Mouse (Mus musculus) heart, embryonic 14.5 days (tissue): Measurements from ENCODE around the gene Mpc1. TPM values are rescaled to one million over a fixed set of nuclear protein-coding genes. Genes with fewer than 3 reads are reported as not detected.

ENCODE experiments used
- ATAC-seq: fragments of 200-750 bp; cut with Nextera tagmentation; 2 replicates; pipeline ENCODE4 v1.8.0; 2017; ENCODE audit warnings: low read depth, moderate TSS enrichment; ENCODE audit not compliant: insufficient number of reproducible peaks, insufficient read depth, low FRiP score
- H3K27ac ChIP-seq, 2 experiments: fragments of 200-500 bp in 1 of 2; fragments of 300-500 bp in 1 of 2; sonication (generic) in 1 of 2; replicated peaks in 1 of 2; 2 replicates each; pipeline ENCODE4 v1.5.1; 2012 to 2014; ENCODE audit warnings: low read depth in 2 of 2, low read length in 2 of 2, control low read depth in 1 of 2, mild to moderate bottlenecking in 1 of 2, mixed read lengths in 1 of 2; ENCODE audit not compliant: control insufficient read depth in 1 of 2, insufficient read depth in 1 of 2
- H3K27me3 ChIP-seq: fragments of 300-500 bp; sonication (generic); 2 replicates; pipeline ENCODE4 v1.6.1; 2014; ENCODE audit warnings: mild to moderate bottlenecking, low read length, control low read depth; ENCODE audit not compliant: control insufficient read depth, insufficient read depth
- H3K36me3 ChIP-seq: fragments of 300-500 bp; sonication (generic); 2 replicates; pipeline ENCODE4 v1.6.1; 2014; ENCODE audit warnings: mild to moderate bottlenecking, control low read depth, low read length, mixed read lengths; ENCODE audit not compliant: control insufficient read depth, insufficient read depth
- H3K4me1 ChIP-seq, 2 experiments: fragments of 200-500 bp in 1 of 2; fragments of 300-500 bp in 1 of 2; sonication (generic) in 1 of 2; 2 replicates each; pipeline ENCODE4 v1.6.1; 2012 to 2014; ENCODE audit warnings: low read length in 2 of 2, control low read depth in 1 of 2, mixed read lengths in 1 of 2; ENCODE audit not compliant: control insufficient read depth in 2 of 2, insufficient read depth in 2 of 2
- H3K4me2 ChIP-seq: fragments of 300-500 bp; sonication (generic); 2 replicates; pipeline ENCODE4 v1.6.1; 2014; ENCODE audit warnings: mild to moderate bottlenecking, low read length
- H3K4me3 ChIP-seq, 2 experiments: fragments of 200-500 bp in 1 of 2; fragments of 300-500 bp in 1 of 2; sonication (generic) in 1 of 2; 2 replicates each; pipeline ENCODE4 v1.5.1; 2012 to 2014; ENCODE audit warnings: low read length in 2 of 2, mild to moderate bottlenecking in 2 of 2, control low read depth in 1 of 2, low read depth in 1 of 2, moderate library complexity in 1 of 2; ENCODE audit not compliant: control insufficient read depth in 1 of 2, insufficient read depth in 1 of 2
- H3K9ac ChIP-seq: fragments of 300-500 bp; sonication (generic); 2 replicates; pipeline ENCODE4 v1.6.1; 2014; ENCODE audit warnings: mild to moderate bottlenecking, low read length
- H3K9me3 ChIP-seq: fragments of 300-500 bp; sonication (generic); 2 replicates; pipeline ENCODE4 v1.6.1; 2016; ENCODE audit warnings: low read length, control low read depth; ENCODE audit not compliant: control insufficient read depth
- WGBS: fragments of 180-500 bp; shearing (Covaris S2); extraction: QIAGEN DNeasy Blood & Tissue Kit; methylation state at CpG from one replicate; pipeline ENCODE4 v1.1.7; 2014; 5-methylcytosine and 5-hydroxymethylcytosine counted together
- polyA plus RNA-seq: library from polyadenylated mRNA; unstranded; fragments of >200 nt; fragmentation: Nextera tagmentation; extraction: Ambion mirVana; gene quantifications from 2 replicates; pipeline ENCODE4 v1.2.1, GENCODE M21; 2014

The Mpc1 gene
- polyA plus RNA-seq, 1 experiment from 2014 or later, result 284 TPM

DNA sequence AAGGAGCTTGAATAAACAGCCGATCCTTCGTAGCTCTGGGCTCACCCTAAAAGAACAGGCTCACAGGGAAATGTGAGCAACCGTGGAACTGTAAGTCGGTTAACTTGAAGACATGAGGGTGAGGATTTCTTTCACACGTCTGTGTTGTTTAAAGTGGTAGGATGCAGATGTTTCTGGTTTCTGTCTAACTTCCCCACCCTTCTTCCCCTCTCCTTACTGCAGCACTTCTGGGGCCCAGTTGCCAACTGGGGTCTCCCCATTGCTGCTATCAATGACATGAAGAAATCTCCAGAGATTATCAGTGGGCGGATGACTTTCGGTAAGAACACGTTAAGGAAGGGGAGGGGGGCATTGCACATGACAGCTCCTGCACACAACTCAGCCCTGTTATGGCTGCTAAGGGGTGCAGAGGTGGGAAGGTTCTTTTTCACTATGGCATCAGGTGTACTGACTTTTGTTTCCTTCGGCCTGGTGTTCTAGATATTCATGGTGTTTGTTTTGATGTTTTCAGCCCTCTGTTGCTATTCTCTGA is 13.7 kb downstream of the Mpc1 start:
- peaks cover 37% of the 10 kb centered on the region for H3K36me3 ChIP-seq
- H3K4me1 ChIP-seq, result no peaks in the 10 kb centered on the region
- H3K27me3 ChIP-seq, result no peaks in the 10 kb centered on the region
- no peaks in the 10 kb centered on the region for H3K9me3 ChIP-seq
- H3K4me2 ChIP-seq, result no peak overlapping the region
- no peak for ATAC-seq
- WGBS, result 80% methylated on average over 9 of the region's 9 CpGs
- no peak overlapping the region for H3K4me3 ChIP-seq
- no peak overlapping the region for H3K27ac ChIP-seq
- no peak overlapping the region for H3K9ac ChIP-seq

DNA sequence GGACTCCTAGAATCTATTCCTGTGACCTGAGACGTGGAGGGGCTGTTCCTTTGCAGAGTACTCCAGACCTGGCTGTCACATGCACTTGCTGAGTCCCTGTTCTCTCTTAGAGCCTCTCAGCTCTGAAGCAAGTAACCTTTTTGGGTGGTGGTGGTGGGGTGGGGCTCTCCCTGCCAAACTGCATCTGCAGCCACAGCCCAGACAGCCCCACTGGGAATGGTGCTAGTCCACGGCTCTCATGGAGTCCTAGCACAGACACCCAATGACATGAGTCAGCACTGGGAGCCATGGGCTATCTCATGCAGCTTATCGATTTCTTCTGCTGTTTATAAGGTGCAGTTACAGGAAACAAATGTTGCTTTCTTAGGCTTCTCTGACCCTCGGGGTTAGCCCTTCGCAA is 15.0 kb downstream of the Mpc1 start:
- no peak overlapping the region for H3K9ac ChIP-seq
- ATAC-seq, result no peak
- no peak overlapping the region for H3K4me2 ChIP-seq
- H3K27me3 ChIP-seq, result no peaks in the 10 kb centered on the region
- H3K4me3 ChIP-seq, result no peak overlapping the region
- H3K27ac ChIP-seq, result no peak overlapping the region
- no peaks in the 10 kb centered on the region for H3K9me3 ChIP-seq
- WGBS, result 86% methylated on average over 5 of the region's 5 CpGs
- peaks cover 37% of the 10 kb centered on the region for H3K36me3 ChIP-seq
- H3K4me1 ChIP-seq, result no peaks in the 10 kb centered on the region

DNA sequence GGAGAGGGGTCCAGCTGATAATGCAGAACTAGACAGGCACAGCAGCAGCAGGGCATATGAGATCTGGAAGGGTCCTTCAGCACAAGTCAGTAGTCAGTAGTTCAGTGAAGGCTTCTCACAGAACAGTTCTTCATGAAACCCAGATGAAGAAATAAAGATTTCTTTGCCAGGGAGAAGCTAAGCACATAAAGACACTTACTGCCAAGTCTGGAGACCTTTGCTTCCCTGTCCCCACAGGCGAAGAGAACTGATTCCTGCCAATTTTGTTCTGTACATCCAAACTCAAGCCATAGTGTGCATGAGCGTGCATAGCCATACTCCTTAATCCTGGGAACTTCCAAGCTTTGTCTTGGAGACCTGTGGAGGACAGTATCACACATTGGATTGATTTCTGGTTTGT is 15.6 kb downstream of the Mpc1 start:
- no peaks in the 10 kb centered on the region for H3K27me3 ChIP-seq
- H3K27ac ChIP-seq, result no peak overlapping the region
- 91% methylated on average over 2 of the region's 2 CpGs for WGBS
- H3K4me3 ChIP-seq, result no peak overlapping the region
- H3K4me1 ChIP-seq, result no peaks in the 10 kb centered on the region
- H3K4me2 ChIP-seq, result no peak overlapping the region
- no peak overlapping the region for H3K9ac ChIP-seq
- no peaks in the 10 kb centered on the region for H3K9me3 ChIP-seq
- peaks cover 35% of the 10 kb centered on the region for H3K36me3 ChIP-seq
- no peak for ATAC-seq

DNA sequence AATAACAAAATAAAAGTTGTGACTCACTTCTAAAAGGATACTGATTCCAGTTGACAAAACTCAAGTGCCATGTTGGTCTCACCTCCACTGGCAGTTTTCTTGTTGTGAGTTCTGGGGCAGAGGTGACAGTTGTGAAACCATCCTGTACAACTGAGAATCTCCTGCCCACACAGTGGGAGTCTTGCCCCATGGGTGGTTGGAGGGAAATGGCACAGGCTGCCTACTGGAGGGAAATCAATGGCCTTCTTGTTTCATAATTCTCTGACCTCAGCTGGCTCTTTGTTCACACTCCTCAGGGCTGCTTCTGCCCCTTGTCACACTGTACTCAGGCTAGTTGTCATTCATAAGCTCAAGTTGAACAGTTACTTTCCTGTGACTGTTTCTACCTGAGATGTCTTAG is 16.8 kb downstream of the Mpc1 start:
- no peak overlapping the region for H3K9ac ChIP-seq
- no peaks in the 10 kb centered on the region for H3K9me3 ChIP-seq
- H3K4me1 ChIP-seq, result no peaks in the 10 kb centered on the region
- no peaks in the 10 kb centered on the region for H3K27me3 ChIP-seq
- no peak overlapping the region for H3K27ac ChIP-seq
- no peak overlapping the region for H3K4me3 ChIP-seq
- H3K36me3 ChIP-seq, result peaks cover 24% of the 10 kb centered on the region
- ATAC-seq, result no peak
- no peak overlapping the region for H3K4me2 ChIP-seq

DNA sequence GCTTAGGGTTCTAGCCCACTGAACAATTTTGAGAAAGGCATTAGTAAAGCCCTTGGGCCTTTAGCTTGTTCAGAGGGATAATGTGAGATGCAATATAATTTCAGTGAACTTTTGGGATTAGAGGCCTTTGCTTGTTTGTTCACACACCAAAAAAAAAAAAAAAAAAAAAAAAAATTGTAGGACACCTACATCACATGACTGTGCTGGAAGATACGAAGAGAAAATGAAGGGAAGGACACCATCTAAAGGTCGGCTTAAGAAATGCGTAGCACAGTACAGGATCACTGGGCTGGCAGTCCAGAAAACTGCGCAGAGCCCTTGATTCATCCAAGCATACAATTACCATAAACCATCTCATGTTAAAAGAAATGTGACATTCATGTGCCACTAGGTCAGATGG is 18.8 kb downstream of the Mpc1 start:
- no peak overlapping the region for H3K4me3 ChIP-seq
- no peaks in the 10 kb centered on the region for H3K9me3 ChIP-seq
- no peaks in the 10 kb centered on the region for H3K27me3 ChIP-seq
- H3K4me2 ChIP-seq, result no peak overlapping the region
- peaks cover 14% of the 10 kb centered on the region for H3K36me3 ChIP-seq
- H3K9ac ChIP-seq, result no peak overlapping the region
- no peak overlapping the region for H3K27ac ChIP-seq
- H3K4me1 ChIP-seq, result 0 out of 4 replicates have a peak, but pooled peaks cover 0 to 2% of the 10 kb centered on the region in 2 experiments
- 76% methylated on average over 4 of the region's 4 CpGs for WGBS
- ATAC-seq, result no peak

DNA sequence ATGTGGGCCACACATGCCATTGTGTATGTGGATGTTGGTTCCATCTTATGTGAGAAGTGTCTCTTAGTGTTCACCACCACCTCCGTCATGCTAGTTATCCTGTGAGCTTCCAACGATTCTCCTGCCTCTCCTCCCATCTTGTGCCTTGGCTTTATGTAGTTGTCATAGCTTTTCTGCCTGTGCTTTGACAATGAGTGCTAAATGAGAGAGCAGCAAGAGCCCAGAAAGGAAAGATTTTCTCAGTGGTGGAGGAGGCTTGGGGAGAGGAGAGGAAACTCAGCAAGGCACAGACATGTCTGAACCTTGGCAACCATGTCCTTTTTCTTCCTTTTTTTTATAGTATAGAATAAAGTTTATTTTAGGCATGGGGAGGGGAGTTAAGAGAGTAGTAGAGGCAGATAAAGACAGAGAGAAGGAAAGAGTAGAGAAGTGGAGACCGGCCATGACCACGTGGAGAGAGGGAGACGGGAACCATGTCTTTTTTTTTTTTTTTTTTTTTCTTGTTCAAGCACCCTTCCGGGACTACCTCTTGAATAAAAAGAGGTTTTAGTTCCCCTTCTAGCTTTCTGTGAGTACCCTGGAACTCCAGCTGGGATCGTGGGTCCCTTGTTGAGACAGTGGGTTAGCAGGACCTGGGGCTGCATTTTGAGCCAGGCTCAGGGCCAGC is 20.2 kb downstream of the Mpc1 start:
- H3K4me3 ChIP-seq, result no peak overlapping the region
- H3K27ac ChIP-seq, result no peak overlapping the region
- ATAC-seq, result no peak
- no peak overlapping the region for H3K9ac ChIP-seq
- no peaks in the 10 kb centered on the region for H3K9me3 ChIP-seq
- WGBS, result 72% methylated on average over 7 of the region's 7 CpGs
- H3K4me2 ChIP-seq, result no peak overlapping the region
- no peaks in the 10 kb centered on the region for H3K27me3 ChIP-seq
- H3K36me3 ChIP-seq, result peaks cover 9% of the 10 kb centered on the region
- H3K4me1 ChIP-seq, result 0 out of 4 replicates have a peak, but pooled peaks cover 0 to 2% of the 10 kb centered on the region in 2 experiments

DNA sequence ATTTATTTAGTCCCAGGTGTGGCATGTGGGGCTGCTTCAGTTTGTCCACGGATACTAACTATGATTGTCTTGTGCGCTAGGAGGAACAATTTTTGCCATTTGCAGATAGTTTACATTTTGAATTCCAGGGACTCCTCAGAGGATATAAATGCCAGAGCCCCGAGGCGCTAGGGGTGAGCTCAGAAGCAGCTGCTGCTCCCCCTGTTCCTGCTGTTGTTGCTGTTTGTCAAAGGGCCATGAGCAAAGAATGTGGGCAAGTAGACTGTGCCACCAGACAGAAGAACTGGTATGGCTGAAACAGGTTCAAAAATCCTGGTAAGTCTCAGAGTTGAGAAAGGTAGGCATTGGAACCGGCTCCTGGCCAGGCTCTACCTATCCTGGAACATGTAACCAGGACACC is 21.0 kb downstream of the Mpc1 start:
- Histone ChIP-seq H3K4me1 (0 out of 4 replicates have a peak, but pooled peaks cover 0 to 2% of the 10 kb centered on the region in 2 experiments), H3K36me3 (peaks cover 1% of the 10 kb centered on the region; the same call in 1 of the 2 replicates), H3K4me2 (no peak overlapping the region), H3K4me3 (no peak overlapping the region), H3K9me3 (no peaks in the 10 kb centered on the region), H3K27me3 (no peaks in the 10 kb centered on the region), H3K9ac (no peak overlapping the region), H3K27ac (no peak overlapping the region)
- 62% methylated on average over 5 of the region's 5 CpGs for WGBS
- no peak for ATAC-seq

DNA sequence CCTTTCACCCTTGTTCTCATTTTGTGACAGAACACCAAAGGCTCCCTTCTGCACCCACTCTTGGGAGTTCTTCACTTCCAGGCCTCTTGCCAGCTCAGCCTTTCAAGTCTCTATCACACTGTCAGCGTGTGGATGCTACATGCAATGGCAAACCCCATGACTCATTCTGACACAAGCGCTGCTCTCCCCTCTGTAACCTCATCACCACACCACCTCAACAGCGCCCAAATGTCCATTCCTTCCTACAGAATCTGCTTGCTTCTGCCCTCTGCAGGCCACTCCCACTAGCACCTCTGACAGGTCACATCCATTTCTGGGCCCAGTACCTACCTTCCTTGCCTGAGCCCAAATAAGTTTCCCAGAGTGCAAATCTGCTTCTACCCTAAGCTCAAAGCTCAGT is 23.1 kb downstream of the Mpc1 start:
- no peaks in the 10 kb centered on the region for H3K27me3 ChIP-seq
- H3K4me2 ChIP-seq, result no peak overlapping the region
- H3K4me1 ChIP-seq, result 0 out of 4 replicates have a peak, but pooled peaks cover 0 to 2% of the 10 kb centered on the region in 2 experiments
- 13% methylated on average over 3 of the region's 3 CpGs for WGBS
- no peaks in the 10 kb centered on the region for H3K36me3 ChIP-seq
- no peaks in the 10 kb centered on the region for H3K9me3 ChIP-seq
- no peak overlapping the region for H3K27ac ChIP-seq
- no peak overlapping the region for H3K4me3 ChIP-seq
- no peak overlapping the region for H3K9ac ChIP-seq
- ATAC-seq, result no peak
